ENCODE assay signal across 9 mouse cellular contexts in genomic region chr14:79843135-79843550, GRCm38 (mm10).
DNase-seq lines count a peak whose midpoint lies in the region; ATAC-seq and TF ChIP-seq lines count a peak whose summit lies in the region.
"Had no signal": no experiment of that assay in that cellular context is flagged by ENCODE, and none has a peak within 500 bp of the region (broad histone marks: within the 10 kb centered on the region; RNA-seq: fewer than 3 reads in every experiment).

No protein-coding gene starts in this region.

- DNase-seq in cerebellum, adult 9-10 months = peak; percentile 41
- DNase-seq in hindbrain, embryonic 14.5 days (ENCODE audit: low spot score) = peak; percentile 33
- peak; percentile 47 for DNase-seq in neural tube, embryonic 10.5 days (ENCODE audit: extremely low spot score, low spot score)
- DNase-seq in urinary bladder, postnatal 25 days (ENCODE audit: low spot score) = no peak
- no peak for DNase-seq in spleen, postnatal 10 days (ENCODE audit: low spot score in 2 of 2)

- H3K9me3 ChIP-seq in intestine, postnatal 0 days (ENCODE audit: control insufficient read depth) = no peaks in the 10 kb centered on the region
- no peaks in the 10 kb centered on the region for H3K9me3 ChIP-seq in intestine, embryonic 16.5 days (ENCODE audit: control insufficient read depth, low read length)
- peaks cover 29% of the 10 kb centered on the region for H3K9me3 ChIP-seq in E14TG2a.4 (ENCODE audit: low read length)
- H3K9me3 ChIP-seq in hindbrain, embryonic 14.5 days (ENCODE audit: control insufficient read depth, low read length) = no peaks in the 10 kb centered on the region
- H3K9me3 ChIP-seq: heart, embryonic 13.5 days had no signal

- H3K4me2 ChIP-seq in intestine, postnatal 0 days (replicated peaks; ENCODE audit: low read depth) = no peak overlapping the region
- no peak overlapping the region for H3K4me2 ChIP-seq in intestine, embryonic 16.5 days (ENCODE audit: low read depth, low read length)
- 0 out of 2 replicates have a peak overlapping the region, but pooled peaks have one; percentile 4 for H3K4me2 ChIP-seq in hindbrain, embryonic 14.5 days (replicated peaks)
- H3K4me2 ChIP-seq: heart, embryonic 13.5 days had no signal

- no peaks in the 10 kb centered on the region for H3K36me3 ChIP-seq in intestine, postnatal 0 days (ENCODE audit: control insufficient read depth, insufficient read depth)
- no peaks in the 10 kb centered on the region for H3K36me3 ChIP-seq in intestine, embryonic 16.5 days (ENCODE audit: control insufficient read depth, insufficient read depth, low read length)
- H3K36me3 ChIP-seq in E14TG2a.4 (ENCODE audit: insufficient read depth, low read length) = no peaks in the 10 kb centered on the region
- no peaks in the 10 kb centered on the region for H3K36me3 ChIP-seq in hindbrain, embryonic 14.5 days (replicated peaks; ENCODE audit: control insufficient read depth, insufficient read depth)
- H3K36me3 ChIP-seq: heart, embryonic 13.5 days had no signal

- H3K27ac ChIP-seq in intestine, postnatal 0 days (ENCODE audit: low read depth, low read length) = no peak overlapping the region
- H3K27ac ChIP-seq in intestine, embryonic 16.5 days (ENCODE audit: low read length) = no peak overlapping the region
- no peak overlapping the region for H3K27ac ChIP-seq in hindbrain, embryonic 14.5 days
- H3K27ac ChIP-seq: heart, embryonic 13.5 days had no signal

- peak; percentile 59 for TF ChIP-seq CTCF in intestine, postnatal 0 days (IDR thresholded peaks at IDR 0.05; ENCODE audit: low read depth)
- TF ChIP-seq CTCF in E14TG2a.4 (conservative IDR thresholded peaks at IDR 0.05; ENCODE audit: low read length) = peak; percentile 80

- ATAC-seq in intestine, postnatal 0 days = no peak
- no peak for ATAC-seq in intestine, embryonic 16.5 days
- peak; percentile 80 for ATAC-seq in hindbrain, embryonic 14.5 days (ENCODE audit: low FRiP score)

- no peak overlapping the region for H3K9ac ChIP-seq in intestine, postnatal 0 days (ENCODE audit: low read depth, low read length)
- H3K9ac ChIP-seq in intestine, embryonic 16.5 days (ENCODE audit: low read depth, low read length) = no peak overlapping the region
- H3K9ac ChIP-seq in hindbrain, embryonic 14.5 days = no peak overlapping the region
- H3K9ac ChIP-seq: heart, embryonic 13.5 days had no signal

- no peak overlapping the region for H3K4me3 ChIP-seq in intestine, postnatal 0 days (ENCODE audit: low read depth, low read length)
- H3K4me3 ChIP-seq in intestine, embryonic 16.5 days (ENCODE audit: low read length) = no peak overlapping the region
- H3K4me3 ChIP-seq in E14TG2a.4 (replicated peaks; ENCODE audit: low read length) = 0 out of 2 replicates have a peak overlapping the region, but pooled peaks have one; percentile 13
- H3K4me3 ChIP-seq in hindbrain, embryonic 14.5 days (replicated peaks; ENCODE audit: low read length) = no peak overlapping the region
- H3K4me3 ChIP-seq: heart, embryonic 13.5 days had no signal

- H3K4me1 ChIP-seq in intestine, postnatal 0 days (replicated peaks; ENCODE audit: control insufficient read depth, insufficient read depth, low read length) = no peaks in the 10 kb centered on the region
- no peaks in the 10 kb centered on the region for H3K4me1 ChIP-seq in intestine, embryonic 16.5 days (ENCODE audit: control insufficient read depth, insufficient read depth, low read length)
- peaks cover 12% of the 10 kb centered on the region for H3K4me1 ChIP-seq in E14TG2a.4 (replicated peaks; ENCODE audit: low read depth, low read length)
- 0 out of 2 replicates have a peak, but pooled peaks cover 4% of the 10 kb centered on the region for H3K4me1 ChIP-seq in hindbrain, embryonic 14.5 days (replicated peaks; ENCODE audit: control insufficient read depth, insufficient read depth, low read length)
- H3K4me1 ChIP-seq: heart, embryonic 13.5 days had no signal

- WGBS in intestine, postnatal 0 days = 18% methylated on average over 13 of the region's 13 CpGs
- 13% methylated on average over 13 of the region's 13 CpGs for WGBS in intestine, embryonic 16.5 days
- WGBS in hindbrain, embryonic 14.5 days = 4% methylated on average over 13 of the region's 13 CpGs

- H3K27me3 ChIP-seq in intestine, postnatal 0 days (replicated peaks; ENCODE audit: control insufficient read depth, insufficient read depth, low read length) = no peaks in the 10 kb centered on the region
- H3K27me3 ChIP-seq in intestine, embryonic 16.5 days (replicated peaks; ENCODE audit: control insufficient read depth, insufficient read depth, low read length) = no peaks in the 10 kb centered on the region
- H3K27me3 ChIP-seq in E14TG2a.4 (ENCODE audit: insufficient read depth, low read length) = peaks cover 9% of the 10 kb centered on the region
- H3K27me3 ChIP-seq in hindbrain, embryonic 14.5 days (ENCODE audit: control insufficient read depth, insufficient read depth, low read length) = no peaks in the 10 kb centered on the region
- H3K27me3 ChIP-seq: heart, embryonic 13.5 days had no signal

Comparison
In these comparisons a context has a peak if more than half of its experiments do, and no peak if none do; other contexts are left out.
1. DNase-seq: peak in cerebellum, adult 9-10 months (single experiment), hindbrain, embryonic 14.5 days (single experiment) and neural tube, embryonic 10.5 days (single experiment); none in urinary bladder, postnatal 25 days (single experiment) and spleen, postnatal 10 days (0 of 2).